Mouse (Mus musculus): ENCODE results near the gene Dct. TPM values are rescaled to one million over a fixed set of nuclear protein-coding genes. Genes with fewer than 3 reads are reported as not detected.

The Dct gene
- polyA plus RNA-seq, 1 experiment from 2014 or later: 2.2 TPM

- Histone ChIP-seq H3K36me3 (no peaks in the 10 kb centered on the region), H3K4me3 (no peak overlapping the region), H3K4me2 (replicated peaks) (no peak overlapping the region), H3K4me1 (no peaks in the 10 kb centered on the region), H3K27me3 (no peaks in the 10 kb centered on the region), H3K9me3 (no peaks in the 10 kb centered on the region), H3K27ac (no peak overlapping the region), H3K9ac (no peak overlapping the region)
- ATAC-seq (ENCODE audit: low FRiP score, low read depth): no peak
- WGBS: 88% methylated on average over 10 of the region's 10 CpGs
Measured at GRCm38 (mm10) chr14:117988444-117988843, 63.6 kb downstream of the Dct start.

- no peak for ATAC-seq (ENCODE audit: low FRiP score, low read depth)
- Histone ChIP-seq H3K9me3 (peaks cover 5% of the 10 kb centered on the region), H3K27ac (no peak overlapping the region), H3K9ac (no peak overlapping the region), H3K4me2 (replicated peaks) (no peak overlapping the region), H3K4me1 (no peaks in the 10 kb centered on the region), H3K36me3 (no peaks in the 10 kb centered on the region), H3K4me3 (no peak overlapping the region), H3K27me3 (no peaks in the 10 kb centered on the region)
- WGBS: 94% methylated on average over 10 of the region's 10 CpGs
Measured at GRCm38 (mm10) chr14:117981532-117981931, 70.5 kb downstream of the Dct start.

GRCm38 (mm10) chr14:117972576-117972975 is 79.5 kb downstream of the Dct start:
- peaks cover 11% of the 10 kb centered on the region for H3K36me3 ChIP-seq
- H3K9me3 ChIP-seq: no peaks in the 10 kb centered on the region
- no peak for ATAC-seq (ENCODE audit: low FRiP score, low read depth)
- H3K27ac ChIP-seq: no peak overlapping the region
- H3K4me3 ChIP-seq: no peak overlapping the region
- 88% methylated on average over 5 of the region's 5 CpGs for WGBS
- H3K4me2 ChIP-seq (replicated peaks): no peak overlapping the region
- no peaks in the 10 kb centered on the region for H3K4me1 ChIP-seq
- no peak overlapping the region for H3K9ac ChIP-seq
- H3K27me3 ChIP-seq: no peaks in the 10 kb centered on the region

Other genes with a start within 250 kb of the Dct start
- 38.3 and 38.8 TPM in 2 replicates for gene Tgds, start 80.5 kb upstream of the Dct start, polyA plus RNA-seq (2015; fragmentation: Nextera tagmentation; extraction: Ambion mirVana)
- 69.3 and 71.8 TPM in 2 replicates for gene Gpr180, start 84.9 kb upstream of the Dct start, polyA plus RNA-seq (2015; fragmentation: Nextera tagmentation; extraction: Ambion mirVana)
- gene Sox21, start 184.8 kb upstream of the Dct start, polyA plus RNA-seq (2015; fragmentation: Nextera tagmentation; extraction: Ambion mirVana): 0.11 and 0.19 TPM in 2 replicates
- gene Gm9376, start 214.7 kb upstream of the Dct start, polyA plus RNA-seq (2015; fragmentation: Nextera tagmentation; extraction: Ambion mirVana): not detected in 2 replicates